23 mouse cellular contexts compared by ENCODE assay signal in genomic region chr9:31272160-31272559, GRCm38 (mm10). TPM values are rescaled to one million over a fixed set of nuclear protein-coding genes. Genes with fewer than 3 reads are reported as not detected.
DNase-seq lines count a peak whose midpoint lies in the region; ATAC-seq and TF ChIP-seq lines count a peak whose summit lies in the region.
"Had no signal": no experiment of that assay in that cellular context is flagged by ENCODE, and none has a peak within 500 bp of the region (broad histone marks: within the 10 kb centered on the region; RNA-seq: fewer than 3 reads in every experiment).

No protein-coding gene starts in this region.

- no peak overlapping the region for H3K4me3 ChIP-seq in heart, embryonic 10.5 days
- no peak overlapping the region for H3K4me3 ChIP-seq in liver, embryonic 12.5 days
- no peak overlapping the region for H3K4me3 ChIP-seq in lung, adult 2 months (replicated peaks; ENCODE audit: extremely low read depth, low read depth, low read length)
- H3K4me3 ChIP-seq: embryonic facial prominence, embryonic 10.5 days; hindbrain, embryonic 12.5 days; midbrain, embryonic 12.5 days; neural tube, embryonic 13.5 days had no signal

- no peak for TF ChIP-seq POLR2A in lung, adult 2 months (IDR thresholded peaks at IDR 0.05; ENCODE audit: borderline replicate concordance, extremely low read depth, low read depth, low read length)

- no peak for DNase-seq in heart, embryonic 10.5 days (ENCODE audit: low spot score)
- DNase-seq in heart, adult 8-10 months (ENCODE audit: low spot score) = no peak
- DNase-seq in c-Kit-positive CD71-positive TER-119-positive erythroid progenitor cells, embryonic 14.5 days (ENCODE audit: low spot score) = peak; percentile 77
- DNase-seq in cerebellum, adult 8-10 months = no peak
- DNase-seq in lung, postnatal 4 days = no peak
- DNase-seq in lung, adult 2 months = no peak
- DNase-seq: adrenal gland, postnatal 36 days; cerebellum, postnatal 25 days; gastrocnemius, postnatal 25 days; heart, postnatal 14 days; kidney, adult 18-20 months; kidney, postnatal 25 days; lung, embryonic 14.5 days; right cerebral cortex, postnatal 14 days had no signal

- no peak for TF ChIP-seq CTCF in lung, adult 2 months (IDR thresholded peaks at IDR 0.05; ENCODE audit: insufficient read depth, low read length)

- H3K9me3 ChIP-seq in heart, embryonic 10.5 days = no peaks in the 10 kb centered on the region
- no peaks in the 10 kb centered on the region for H3K9me3 ChIP-seq in liver, embryonic 12.5 days (replicated peaks)
- H3K9me3 ChIP-seq: embryonic facial prominence, embryonic 10.5 days; hindbrain, embryonic 12.5 days; midbrain, embryonic 12.5 days; neural tube, embryonic 13.5 days had no signal

- peak; percentile 92 for ATAC-seq in liver, embryonic 12.5 days
- ATAC-seq in megakaryocyte-erythroid progenitor cell, adult 5-6 weeks (replicated peaks; ENCODE audit: low FRiP score, low TSS enrichment, poor library complexity, severe bottlenecking) = peak; percentile 91
- ATAC-seq: forebrain, embryonic 14.5 days had no signal

- H3K36me3 ChIP-seq in heart, embryonic 10.5 days = no peaks in the 10 kb centered on the region
- H3K36me3 ChIP-seq in liver, embryonic 12.5 days = no peaks in the 10 kb centered on the region
- H3K36me3 ChIP-seq: embryonic facial prominence, embryonic 10.5 days; hindbrain, embryonic 12.5 days; midbrain, embryonic 12.5 days; neural tube, embryonic 13.5 days had no signal

- peaks cover 22% of the 10 kb centered on the region for H3K4me1 ChIP-seq in heart, embryonic 10.5 days
- H3K4me1 ChIP-seq in liver, embryonic 12.5 days = peaks cover 57% of the 10 kb centered on the region
- H3K4me1 ChIP-seq in lung, adult 2 months (ENCODE audit: control insufficient read depth, insufficient read depth, low read length) = no peaks in the 10 kb centered on the region
- H3K4me1 ChIP-seq: embryonic facial prominence, embryonic 10.5 days; hindbrain, embryonic 12.5 days; midbrain, embryonic 12.5 days had no signal

- H3K27me3 ChIP-seq in heart, embryonic 10.5 days (ENCODE audit: insufficient read depth, poor library complexity, severe bottlenecking) = no peaks in the 10 kb centered on the region
- H3K27me3 ChIP-seq in liver, embryonic 12.5 days (replicated peaks) = no peaks in the 10 kb centered on the region
- H3K27me3 ChIP-seq: hindbrain, embryonic 12.5 days; midbrain, embryonic 12.5 days; neural tube, embryonic 13.5 days had no signal

- WGBS in heart, embryonic 10.5 days = 35% methylated on average over 4 of the region's 4 CpGs
- 21% methylated on average over 4 of the region's 4 CpGs for WGBS in liver, embryonic 12.5 days (ENCODE audit: insufficient replicate concordance)
- 90% methylated on average over 4 of the region's 4 CpGs for WGBS in lung, adult 2 months

- H3K9ac ChIP-seq in liver, embryonic 12.5 days = peak overlapping the region; percentile 56
- H3K9ac ChIP-seq: hindbrain, embryonic 12.5 days; lung, embryonic 14.5 days; midbrain, embryonic 12.5 days; neural tube, embryonic 13.5 days had no signal

- H3K27ac ChIP-seq in heart, embryonic 10.5 days = 0 out of 2 replicates have a peak overlapping the region, but pooled peaks have one; percentile 44
- peak overlapping the region; percentile 90 for H3K27ac ChIP-seq in liver, embryonic 12.5 days
- H3K27ac ChIP-seq: embryonic facial prominence, embryonic 10.5 days; hindbrain, embryonic 12.5 days; macrophage; midbrain, embryonic 12.5 days; neural tube, embryonic 13.5 days had no signal

- H3K4me2 ChIP-seq in liver, embryonic 12.5 days = peak overlapping the region; percentile 49
- H3K4me2 ChIP-seq: heart, embryonic 11.5 days; hindbrain, embryonic 12.5 days; lung, embryonic 14.5 days; midbrain, embryonic 12.5 days; neural tube, embryonic 13.5 days had no signal

RNA-seq across cellular contexts. Expression of gene Prdm10, which starts 8.2 kb away (rescaled TPM):
- 5.3 and 5.6 TPM in 2 replicates for polyA plus RNA-seq in heart, embryonic 10.5 days (2016; fragmentation: Nextera tagmentation; extraction: Ambion mirVana)
- total RNA-seq in heart, adult 8-10 months (2022) = 1 to 10 TPM; 4.4 to 6.2 (median 5.2) TPM
- 4.1 and 4.7 TPM in 2 replicates for polyA plus RNA-seq in liver, embryonic 12.5 days (2016; fragmentation: Nextera tagmentation; extraction: Ambion mirVana)
- 14.0 and 20.2 TPM in 2 replicates for total RNA-seq in megakaryocyte-erythroid progenitor cell, adult 5-6 weeks (2014; fragmentation: Nextera tagmentation)
- total RNA-seq in megakaryocyte-erythroid progenitor cell, adult 5-6 weeks (2017) = 8.8 and 10.1 TPM in 2 replicates
- polyA plus RNA-seq in lung, adult 2 months (2012; rRNA removed) = 6.3 and 7.3 TPM in 2 replicates
